Mouse (Mus musculus) ES-E14 (cell line): ENCODE data around the gene Ager.

ENCODE experiments used
- CHD2 ChIP-seq: IDR thresholded peaks from 2 replicates; pipeline ENCODE4 v1.6.1; 2014; ENCODE audit warnings: mild to moderate bottlenecking, low read depth, low read length, inconsistent platforms
- HCFC1 ChIP-seq: IDR thresholded peaks from 2 replicates; pipeline ENCODE4 v1.6.1; 2012; ENCODE audit warnings: low read length, inconsistent platforms, borderline replicate concordance; ENCODE audit not compliant: insufficient read depth
- MAFK ChIP-seq: IDR thresholded peaks from 2 replicates; pipeline ENCODE4 v1.6.1; 2014; ENCODE audit warnings: mild to moderate bottlenecking, low read depth, low read length, inconsistent platforms; ENCODE audit not compliant: insufficient read depth
- ZC3H11A ChIP-seq: IDR thresholded peaks from 2 replicates; pipeline ENCODE4 v1.6.1; 2012; ENCODE audit warnings: low read depth, mild to moderate bottlenecking, inconsistent platforms, low read length, borderline replicate concordance
- ZNF384 ChIP-seq: IDR thresholded peaks from 2 replicates; pipeline ENCODE4 v1.6.1; 2012; ENCODE audit warnings: low read depth, low read length, inconsistent platforms

GRCm38 (mm10) chr17:34586796-34587422, 10.8 kb upstream of the Ager start:
- TF ChIP-seq MAFK (no peak), HCFC1 (no peak; the same call in 1 of the 2 replicates), ZNF384 (no peak), CHD2 (no peak), ZC3H11A (no peak)
